Mouse (Mus musculus): ENCODE measurements at regions not wholly inside any gene's neighbourhood (a gene's known extent, or its start where the extent isn't known, plus 50 kb on each side); places are given as distances from the start of the nearest gene placed in this dataset.

- in situ Hi-C loops (cut with MboI, MseI): no loop called here
Measured at GRCm38 (mm10) chr14:62166596-62166995, 125.8 kb upstream of the Rnaseh2b start.

- in situ Hi-C loops (cut with MboI, MseI): no loop called here
Measured at GRCm38 (mm10) chr14:62167090-62167489, 125.3 kb upstream of the Rnaseh2b start.

- in situ Hi-C loops (cut with MboI, MseI): no loop called here
Measured at GRCm38 (mm10) chr14:62168711-62169110, 123.7 kb upstream of the Rnaseh2b start.

- in situ Hi-C loops (cut with MboI, MseI): no loop called here
Measured at GRCm38 (mm10) chr14:62170385-62170784, 122.0 kb upstream of the Rnaseh2b start.

- in situ Hi-C loops (cut with MboI, MseI): no loop called here
Measured at GRCm38 (mm10) chr14:62171256-62172047, 120.9 kb upstream of the Rnaseh2b start.

GRCm38 (mm10) chr14:62173835-62174530 lies 118.4 kb upstream of the Rnaseh2b start:
- in situ Hi-C loops (cut with MboI, MseI): no loop called here

- in situ Hi-C loops (cut with MboI, MseI): no loop called here
Measured at GRCm38 (mm10) chr14:62175384-62176048, 116.9 kb upstream of the Rnaseh2b start.

GRCm38 (mm10) chr14:62177509-62177908 lies 114.9 kb upstream of the Rnaseh2b start:
- in situ Hi-C loops (cut with MboI, MseI): no loop called here

- in situ Hi-C loops (cut with MboI, MseI): no loop called here
Measured at GRCm38 (mm10) chr14:62187360-62187759, 105.0 kb upstream of the Rnaseh2b start.

- in situ Hi-C loops (cut with MboI, MseI): no loop called here
Measured at GRCm38 (mm10) chr14:62188147-62188885, 104.1 kb upstream of the Rnaseh2b start.

- in situ Hi-C loops (cut with MboI, MseI): no loop called here
Measured at GRCm38 (mm10) chr14:62191624-62192023, 100.8 kb upstream of the Rnaseh2b start.

GRCm38 (mm10) chr14:62192814-62193213 lies 99.6 kb upstream of the Rnaseh2b start:
- in situ Hi-C loops (cut with MboI, MseI): no loop called here

- in situ Hi-C loops (cut with MboI, MseI): no loop called here
Measured at GRCm38 (mm10) chr14:62193371-62193770, 99.0 kb upstream of the Rnaseh2b start.

GRCm38 (mm10) chr14:62196776-62197175 lies 95.6 kb upstream of the Rnaseh2b start:
- in situ Hi-C loops (cut with MboI, MseI): no loop called here

GRCm38 (mm10) chr14:62198476-62199190 lies 93.8 kb upstream of the Rnaseh2b start:
- in situ Hi-C loops (cut with MboI, MseI): no loop called here

GRCm38 (mm10) chr14:62215071-62215470 lies 77.3 kb upstream of the Rnaseh2b start:
- in situ Hi-C loops (cut with MboI, MseI): no loop called here

GRCm38 (mm10) chr14:62216995-62217394 lies 75.4 kb upstream of the Rnaseh2b start:
- in situ Hi-C loops (cut with MboI, MseI): no loop called here

- in situ Hi-C loops (cut with MboI, MseI): no loop called here
Measured at GRCm38 (mm10) chr14:62217971-62218370, 74.4 kb upstream of the Rnaseh2b start.

- in situ Hi-C loops (cut with MboI, MseI): no loop called here
Measured at GRCm38 (mm10) chr14:62218716-62219115, 73.7 kb upstream of the Rnaseh2b start.

- in situ Hi-C loops (cut with MboI, MseI): no loop called here
Measured at GRCm38 (mm10) chr14:62220770-62221169, 71.6 kb upstream of the Rnaseh2b start.
